Mouse (Mus musculus): ENCODE results near the gene Rhod. TPM values are rescaled to one million over a fixed set of nuclear protein-coding genes. Genes with fewer than 3 reads are reported as not detected.

The Rhod gene
- polyA plus RNA-seq, 1 experiment from 2014 or later: 48.0 TPM

- no peak overlapping the region for H3K4me3 ChIP-seq (ENCODE audit: low read depth, low read length)
- no peak overlapping the region for H3K4me2 ChIP-seq (replicated peaks; ENCODE audit: low read depth)
- H3K27me3 ChIP-seq (ENCODE audit: control insufficient read depth, insufficient read depth, low read length): no peaks in the 10 kb centered on the region; the same call in 1 of the 2 replicates
- no peak for TF ChIP-seq EP300 (optimal IDR thresholded peaks at IDR 0.05)
- peak; percentile 63 for TF ChIP-seq CTCF (IDR thresholded peaks at IDR 0.05; ENCODE audit: low read depth)
- no peaks in the 10 kb centered on the region for H3K9me3 ChIP-seq (ENCODE audit: control insufficient read depth, low read length)
- DNase-seq (ENCODE audit: low spot score) (no peak), ATAC-seq (ENCODE audit: low FRiP score, low TSS enrichment) (no peak)
- H3K36me3 ChIP-seq (ENCODE audit: control insufficient read depth, insufficient read depth, low read length): no peaks in the 10 kb centered on the region
- no peaks in the 10 kb centered on the region for H3K4me1 ChIP-seq (replicated peaks; ENCODE audit: control insufficient read depth, insufficient read depth)
- no peak overlapping the region for H3K27ac ChIP-seq (replicated peaks)
- H3K9ac ChIP-seq (ENCODE audit: low read length): no peak overlapping the region
- 26% methylated on average over 1 of the region's 1 CpGs for WGBS
Measured at GRCm38 (mm10) chr19:4478190-4478516, 38.9 kb upstream of the Rhod start.

- Histone ChIP-seq H3K27me3 (ENCODE audit: control insufficient read depth, insufficient read depth, low read length) (no peaks in the 10 kb centered on the region; the same call in 1 of the 2 replicates), H3K4me1 (replicated peaks; ENCODE audit: control insufficient read depth, insufficient read depth) (no peaks in the 10 kb centered on the region), H3K4me3 (ENCODE audit: low read depth, low read length) (peak within 1 kb of the TSS; percentile 52), H3K27ac (replicated peaks) (peak within 1 kb of the TSS; percentile 24; the same call in 1 of the 2 replicates), H3K9ac (ENCODE audit: low read length) (peak within 1 kb of the TSS; percentile 68), H3K9me3 (ENCODE audit: control insufficient read depth, low read length) (no peaks in the 10 kb centered on the region), H3K36me3 (ENCODE audit: control insufficient read depth, insufficient read depth, low read length) (no peaks in the 10 kb centered on the region), H3K4me2 (replicated peaks; ENCODE audit: low read depth) (peak within 1 kb of the TSS; percentile 93)
- no peak for TF ChIP-seq CTCF (IDR thresholded peaks at IDR 0.05; ENCODE audit: low read depth)
- TF ChIP-seq EP300 (optimal IDR thresholded peaks at IDR 0.05): no peak
- peak; percentile 79 for ATAC-seq (ENCODE audit: low FRiP score, low TSS enrichment)
- WGBS: 18% methylated on average over 21 of the region's 21 CpGs
- DNase-seq (ENCODE audit: low spot score): peak; percentile 89
Measured at GRCm38 (mm10) chr19:4477345-4478189, 38.3 kb upstream of the Rhod start, which contains the start of gene Syt12. Syt12 (minus strand) TSS chr19:4477447.

GRCm38 (mm10) chr19:4476601-4477257 is 37.5 kb upstream of the Rhod start:
- peak; percentile 67 for ATAC-seq (ENCODE audit: low FRiP score, low TSS enrichment)
- Histone ChIP-seq H3K4me1 (replicated peaks; ENCODE audit: control insufficient read depth, insufficient read depth) (no peaks in the 10 kb centered on the region), H3K4me2 (replicated peaks; ENCODE audit: low read depth) (peak overlapping the region; percentile 93), H3K36me3 (ENCODE audit: control insufficient read depth, insufficient read depth, low read length) (no peaks in the 10 kb centered on the region), H3K27me3 (ENCODE audit: control insufficient read depth, insufficient read depth, low read length) (no peaks in the 10 kb centered on the region; the same call in 1 of the 2 replicates), H3K4me3 (ENCODE audit: low read depth, low read length) (peak overlapping the region; percentile 52), H3K9ac (ENCODE audit: low read length) (peak overlapping the region; percentile 68), H3K27ac (replicated peaks) (peak overlapping the region; percentile 24; the same call in 1 of the 2 replicates), H3K9me3 (ENCODE audit: control insufficient read depth, low read length) (no peaks in the 10 kb centered on the region)
- peak; percentile 75 for DNase-seq (ENCODE audit: low spot score)
- under 1% methylated on average over 68 of the region's 70 CpGs for WGBS
- TF ChIP-seq CTCF (IDR thresholded peaks at IDR 0.05; ENCODE audit: low read depth) (peak; percentile 25; the same call in 1 of the 2 replicates), EP300 (optimal IDR thresholded peaks at IDR 0.05) (no peak)

GRCm38 (mm10) chr19:4475224-4475925 is 36.1 kb upstream of the Rhod start:
- Histone ChIP-seq H3K4me1 (replicated peaks; ENCODE audit: control insufficient read depth, insufficient read depth) (no peaks in the 10 kb centered on the region), H3K4me3 (ENCODE audit: low read depth, low read length) (no peak overlapping the region), H3K4me2 (replicated peaks; ENCODE audit: low read depth) (no peak overlapping the region), H3K36me3 (ENCODE audit: control insufficient read depth, insufficient read depth, low read length) (no peaks in the 10 kb centered on the region), H3K9me3 (ENCODE audit: control insufficient read depth, low read length) (no peaks in the 10 kb centered on the region), H3K27me3 (ENCODE audit: control insufficient read depth, insufficient read depth, low read length) (no peaks in the 10 kb centered on the region; the same call in 1 of the 2 replicates), H3K9ac (ENCODE audit: low read length) (no peak overlapping the region), H3K27ac (replicated peaks) (no peak overlapping the region)
- DNase-seq (ENCODE audit: low spot score): no peak
- TF ChIP-seq EP300 (optimal IDR thresholded peaks at IDR 0.05): no peak
- no peak for ATAC-seq (ENCODE audit: low FRiP score, low TSS enrichment)
- 84% methylated on average over 11 of the region's 11 CpGs for WGBS

- Histone ChIP-seq H3K27ac (replicated peaks) (no peak overlapping the region), H3K4me2 (replicated peaks; ENCODE audit: low read depth) (no peak overlapping the region), H3K9ac (ENCODE audit: low read length) (no peak overlapping the region), H3K27me3 (ENCODE audit: control insufficient read depth, insufficient read depth, low read length) (no peaks in the 10 kb centered on the region; the same call in 1 of the 2 replicates), H3K4me1 (replicated peaks; ENCODE audit: control insufficient read depth, insufficient read depth) (no peaks in the 10 kb centered on the region), H3K36me3 (ENCODE audit: control insufficient read depth, insufficient read depth, low read length) (no peaks in the 10 kb centered on the region), H3K9me3 (ENCODE audit: control insufficient read depth, low read length) (no peaks in the 10 kb centered on the region), H3K4me3 (ENCODE audit: low read depth, low read length) (no peak overlapping the region)
- ATAC-seq (ENCODE audit: low FRiP score, low TSS enrichment) (no peak), DNase-seq (ENCODE audit: low spot score) (no peak)
- no peak for TF ChIP-seq CTCF (IDR thresholded peaks at IDR 0.05; ENCODE audit: low read depth)
- no peak for TF ChIP-seq EP300 (optimal IDR thresholded peaks at IDR 0.05)
- 62% methylated on average over 3 of the region's 3 CpGs for WGBS
Measured at GRCm38 (mm10) chr19:4474739-4475138, 35.5 kb upstream of the Rhod start.

All from stomach, postnatal 0 days (tissue).